Mouse (Mus musculus): ENCODE measurements at regions not wholly inside any gene's neighbourhood (a gene's known extent, or its start where the extent isn't known, plus 50 kb on each side); places are given as distances from the start of the nearest gene placed in this dataset.

DNA sequence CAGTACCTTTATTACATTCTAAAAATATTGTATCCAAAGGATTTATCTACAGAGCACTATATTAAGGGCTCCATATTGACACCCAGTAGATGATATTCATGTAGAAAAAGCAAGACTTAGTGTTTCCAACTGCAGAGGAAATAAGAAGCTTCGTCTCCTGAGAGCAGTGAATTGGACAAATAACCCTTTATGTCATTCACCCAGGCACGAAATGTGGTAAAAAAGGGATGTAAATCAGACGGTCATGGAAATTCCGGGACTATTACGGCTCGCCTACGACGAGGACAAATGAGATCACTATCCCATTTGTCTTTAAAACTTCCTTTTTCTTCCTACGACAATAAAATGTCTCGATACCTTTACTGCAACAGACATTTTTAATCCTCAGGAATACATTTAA is 104.8 kb upstream of the E2f7 start:
- H3K36me3 ChIP-seq (ENCODE audit: control insufficient read depth, insufficient read depth, low read length), result no peaks in the 10 kb centered on the region
- H3K4me2 ChIP-seq (ENCODE audit: low read depth, low read length), result no peak overlapping the region
- no peaks in the 10 kb centered on the region for H3K27me3 ChIP-seq (replicated peaks; ENCODE audit: control insufficient read depth, insufficient read depth, low read length)
- no peak for ATAC-seq
- 67% methylated on average over 10 of the region's 10 CpGs for WGBS
- H3K9ac ChIP-seq (ENCODE audit: low read depth, low read length), result no peak overlapping the region
- no peak overlapping the region for H3K27ac ChIP-seq (ENCODE audit: low read length)
- H3K4me1 ChIP-seq (ENCODE audit: control insufficient read depth, insufficient read depth, low read length), result no peaks in the 10 kb centered on the region
- H3K9me3 ChIP-seq (ENCODE audit: control insufficient read depth, low read length), result no peaks in the 10 kb centered on the region
- H3K4me3 ChIP-seq (ENCODE audit: low read length), result no peak overlapping the region

DNA sequence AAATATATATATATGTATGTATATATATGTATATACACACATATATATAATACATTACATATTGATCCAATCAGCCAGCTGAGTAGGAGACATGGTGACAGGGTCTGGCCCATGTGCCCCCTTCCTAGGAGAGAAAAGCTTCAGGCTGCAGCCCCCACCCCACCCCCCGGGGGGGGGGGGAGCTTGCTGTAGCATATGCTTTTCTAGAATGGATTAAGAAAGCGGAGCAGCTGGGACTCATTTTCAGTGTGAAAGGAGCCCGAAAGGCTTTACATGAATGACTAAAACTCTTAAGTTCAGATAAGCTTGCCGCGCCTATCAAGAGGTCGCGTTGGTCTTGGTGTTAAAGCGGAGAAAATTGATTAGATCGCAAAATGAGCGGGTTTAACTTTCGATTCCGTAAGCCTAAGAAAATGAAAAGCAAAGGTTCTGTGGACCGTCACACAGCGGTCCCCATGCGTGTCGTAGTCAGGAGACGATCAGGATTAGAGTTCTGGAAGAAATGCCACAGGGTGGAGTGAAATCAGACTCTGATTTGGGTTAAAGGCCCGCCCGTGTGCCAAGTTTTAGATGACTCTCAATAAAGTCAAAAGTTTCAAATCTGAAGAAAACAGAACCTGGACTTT is 103.1 kb upstream of the E2f7 start:
- no peaks in the 10 kb centered on the region for H3K36me3 ChIP-seq (ENCODE audit: control insufficient read depth, insufficient read depth, low read length)
- H3K27me3 ChIP-seq (replicated peaks; ENCODE audit: control insufficient read depth, insufficient read depth, low read length), result no peaks in the 10 kb centered on the region
- no peaks in the 10 kb centered on the region for H3K4me1 ChIP-seq (ENCODE audit: control insufficient read depth, insufficient read depth, low read length)
- no peak overlapping the region for H3K9ac ChIP-seq (ENCODE audit: low read depth, low read length)
- ATAC-seq, result no peak
- H3K9me3 ChIP-seq (ENCODE audit: control insufficient read depth, low read length), result no peaks in the 10 kb centered on the region
- H3K4me3 ChIP-seq (ENCODE audit: low read length), result no peak overlapping the region
- H3K27ac ChIP-seq (ENCODE audit: low read length), result no peak overlapping the region
- 87% methylated on average over 19 of the region's 19 CpGs for WGBS
- no peak overlapping the region for H3K4me2 ChIP-seq (ENCODE audit: low read depth, low read length)

DNA sequence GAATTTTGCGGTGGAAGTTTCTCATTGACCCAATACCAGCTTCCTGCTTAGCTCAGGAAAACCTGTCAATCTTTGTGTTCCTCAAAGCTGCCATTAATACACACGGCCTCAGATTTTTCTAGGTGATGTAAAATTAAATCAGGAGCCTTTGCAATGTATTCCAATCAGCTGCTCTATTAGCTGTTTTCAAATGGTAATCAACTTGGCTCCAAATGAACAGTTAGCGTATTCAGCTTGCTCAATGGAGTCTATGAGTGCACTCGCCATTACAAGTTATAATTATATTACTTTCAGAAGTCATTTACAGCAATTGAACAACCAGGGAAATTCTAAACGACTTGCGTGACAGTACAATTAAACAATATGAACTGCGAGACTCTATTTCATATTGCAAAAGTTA is 97.6 kb upstream of the E2f7 start:
- 83% methylated on average over 7 of the region's 7 CpGs for WGBS
- H3K4me1 ChIP-seq (ENCODE audit: control insufficient read depth, insufficient read depth, low read length), result no peaks in the 10 kb centered on the region

DNA sequence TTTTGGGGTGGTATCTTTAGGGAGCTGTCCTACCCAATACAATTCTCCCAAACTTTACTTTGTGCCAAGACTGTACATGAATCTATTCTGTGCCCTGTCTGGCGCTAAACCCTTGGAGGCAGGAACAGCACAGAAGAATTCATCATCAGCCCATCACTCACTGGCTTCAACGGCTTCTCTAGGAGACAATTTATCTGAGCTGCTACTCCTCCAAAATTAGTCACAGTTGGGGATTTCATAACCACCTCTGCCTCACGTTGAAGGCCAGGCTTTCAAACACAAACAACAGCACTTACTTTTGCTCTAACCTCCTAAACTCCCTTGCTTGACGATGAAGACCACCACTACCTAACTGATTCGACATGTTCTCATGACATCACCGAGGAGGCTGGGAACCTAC is 95.1 kb upstream of the E2f7 start:
- 68% methylated on average over 6 of the region's 6 CpGs for WGBS
- Histone ChIP-seq H3K27me3 (replicated peaks; ENCODE audit: control insufficient read depth, insufficient read depth, low read length) (no peaks in the 10 kb centered on the region), H3K9me3 (ENCODE audit: control insufficient read depth, low read length) (no peaks in the 10 kb centered on the region), H3K4me2 (ENCODE audit: low read depth, low read length) (no peak overlapping the region), H3K9ac (ENCODE audit: low read depth, low read length) (no peak overlapping the region), H3K27ac (ENCODE audit: low read length) (no peak overlapping the region), H3K4me1 (ENCODE audit: control insufficient read depth, insufficient read depth, low read length) (no peaks in the 10 kb centered on the region), H3K4me3 (ENCODE audit: low read length) (no peak overlapping the region), H3K36me3 (ENCODE audit: control insufficient read depth, insufficient read depth, low read length) (no peaks in the 10 kb centered on the region)
- no peak for ATAC-seq

More for the DNA sequence above, 97.6 kb upstream of the E2f7 start:
- no peak for ATAC-seq
- no peak overlapping the region for H3K4me2 ChIP-seq (ENCODE audit: low read depth, low read length)
- H3K4me3 ChIP-seq (ENCODE audit: low read length), result no peak overlapping the region
- no peak overlapping the region for H3K27ac ChIP-seq (ENCODE audit: low read length)
- H3K27me3 ChIP-seq (replicated peaks; ENCODE audit: control insufficient read depth, insufficient read depth, low read length), result no peaks in the 10 kb centered on the region
- H3K9ac ChIP-seq (ENCODE audit: low read depth, low read length), result no peak overlapping the region
- no peaks in the 10 kb centered on the region for H3K9me3 ChIP-seq (ENCODE audit: control insufficient read depth, low read length)
- no peaks in the 10 kb centered on the region for H3K36me3 ChIP-seq (ENCODE audit: control insufficient read depth, insufficient read depth, low read length)

DNA sequence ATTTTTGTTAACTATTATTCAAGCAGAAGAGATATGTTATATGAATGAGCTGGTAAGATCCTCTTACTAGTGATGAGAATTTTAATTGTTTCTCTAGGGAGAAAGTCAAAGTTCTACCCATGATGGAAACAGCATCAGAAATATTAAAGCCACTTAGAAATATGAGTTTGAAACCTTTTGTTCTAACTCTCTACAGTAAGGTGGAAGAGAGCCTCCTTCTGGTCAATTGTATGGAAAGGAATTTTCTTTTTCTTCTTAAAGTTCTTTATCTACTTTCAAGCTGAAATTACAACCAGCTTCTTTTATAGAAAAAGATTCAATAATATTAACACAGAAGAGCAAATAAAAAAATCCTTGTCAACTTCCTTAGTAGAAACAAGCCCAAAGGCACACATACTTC is 94.4 kb upstream of the E2f7 start:
- H3K36me3 ChIP-seq (ENCODE audit: control insufficient read depth, insufficient read depth, low read length), result no peaks in the 10 kb centered on the region
- H3K27me3 ChIP-seq (replicated peaks; ENCODE audit: control insufficient read depth, insufficient read depth, low read length), result no peaks in the 10 kb centered on the region
- H3K4me3 ChIP-seq (ENCODE audit: low read length), result no peak overlapping the region
- no peak overlapping the region for H3K27ac ChIP-seq (ENCODE audit: low read length)
- no peaks in the 10 kb centered on the region for H3K4me1 ChIP-seq (ENCODE audit: control insufficient read depth, insufficient read depth, low read length)
- ATAC-seq, result no peak
- no peak overlapping the region for H3K4me2 ChIP-seq (ENCODE audit: low read depth, low read length)
- H3K9ac ChIP-seq (ENCODE audit: low read depth, low read length), result no peak overlapping the region
- H3K9me3 ChIP-seq (ENCODE audit: control insufficient read depth, low read length), result no peaks in the 10 kb centered on the region

DNA sequence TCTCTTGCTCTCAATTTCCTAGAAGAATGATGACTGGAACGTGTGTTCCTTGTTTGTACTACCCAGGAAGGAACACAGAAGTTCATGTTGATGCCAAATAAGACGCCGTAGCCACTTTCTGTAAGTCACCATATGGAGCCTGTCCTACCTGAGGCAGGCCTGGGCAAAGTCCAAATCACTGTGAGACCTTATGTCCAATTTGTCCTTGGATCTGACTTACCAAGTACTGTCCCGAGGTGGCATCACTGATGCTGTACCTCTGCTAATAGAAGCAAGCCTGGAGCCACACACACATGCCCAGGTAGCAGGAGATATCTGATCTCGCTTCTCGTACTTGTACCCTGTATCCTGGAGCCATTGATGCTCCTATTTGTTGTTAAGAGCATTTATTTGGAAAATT is 91.2 kb upstream of the E2f7 start:
- WGBS, result 77% methylated on average over 6 of the region's 6 CpGs
- ATAC-seq, result no peak
- H3K4me1 ChIP-seq (ENCODE audit: control insufficient read depth, insufficient read depth, low read length), result no peaks in the 10 kb centered on the region
- H3K27ac ChIP-seq (ENCODE audit: low read length), result no peak overlapping the region
- H3K27me3 ChIP-seq (replicated peaks; ENCODE audit: control insufficient read depth, insufficient read depth, low read length), result no peaks in the 10 kb centered on the region
- H3K4me2 ChIP-seq (ENCODE audit: low read depth, low read length), result no peak overlapping the region
- H3K9ac ChIP-seq (ENCODE audit: low read depth, low read length), result no peak overlapping the region
- H3K36me3 ChIP-seq (ENCODE audit: control insufficient read depth, insufficient read depth, low read length), result no peaks in the 10 kb centered on the region
- H3K4me3 ChIP-seq (ENCODE audit: low read length), result no peak overlapping the region
- H3K9me3 ChIP-seq (ENCODE audit: control insufficient read depth, low read length), result no peaks in the 10 kb centered on the region

DNA sequence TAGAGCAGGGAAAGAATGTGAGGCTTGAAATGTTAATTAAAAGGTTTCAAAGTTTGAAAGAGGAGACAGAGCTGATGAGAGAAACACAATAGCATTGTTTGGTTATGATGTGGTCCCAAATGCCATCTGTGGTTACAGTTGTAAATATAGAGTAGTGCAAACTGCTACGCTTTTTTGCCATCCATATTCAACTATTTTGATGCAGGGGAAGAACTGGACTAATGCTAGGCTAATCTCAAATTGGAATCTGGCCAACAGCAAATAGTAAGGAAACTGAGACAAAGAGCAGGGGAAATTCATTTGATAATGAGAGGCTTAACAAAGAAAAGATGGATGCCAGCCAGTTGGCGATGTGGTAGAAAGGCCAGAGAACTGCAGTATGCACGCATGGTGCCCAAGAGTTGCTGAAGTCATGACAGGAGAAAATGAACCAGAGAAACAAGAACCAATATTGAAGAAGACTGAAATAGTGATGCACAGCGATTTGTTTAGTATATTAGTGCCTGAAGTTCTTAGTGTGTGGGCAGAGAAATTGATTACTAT is 87.0 kb upstream of the E2f7 start:
- no peak for ATAC-seq

DNA sequence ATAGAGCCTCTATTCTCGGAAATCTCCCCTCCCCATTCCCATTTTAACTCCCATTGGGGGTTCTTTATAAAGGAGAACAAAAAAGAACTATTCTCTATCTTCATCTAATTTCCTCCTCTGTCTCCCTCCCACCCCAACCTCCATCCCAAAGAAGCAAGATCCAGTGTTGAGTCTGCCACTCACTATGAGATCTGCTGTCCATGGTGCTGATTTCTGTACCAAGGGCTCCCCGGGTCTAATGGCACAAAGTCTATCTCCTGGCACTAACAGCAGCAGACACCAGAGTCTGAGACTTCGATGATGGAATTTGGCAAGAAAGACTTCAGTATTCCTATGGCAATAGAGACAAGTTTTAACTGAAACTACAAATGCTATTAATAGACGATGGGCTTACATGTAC is 68.7 kb upstream of the E2f7 start:
- ATAC-seq, result no peak
- Histone ChIP-seq H3K4me3 (ENCODE audit: low read length) (no peak overlapping the region), H3K36me3 (ENCODE audit: control insufficient read depth, insufficient read depth, low read length) (no peaks in the 10 kb centered on the region), H3K9ac (ENCODE audit: low read depth, low read length) (no peak overlapping the region), H3K4me1 (ENCODE audit: control insufficient read depth, insufficient read depth, low read length) (no peaks in the 10 kb centered on the region), H3K4me2 (ENCODE audit: low read depth, low read length) (no peak overlapping the region), H3K9me3 (ENCODE audit: control insufficient read depth, low read length) (no peaks in the 10 kb centered on the region), H3K27ac (ENCODE audit: low read length) (no peak overlapping the region), H3K27me3 (replicated peaks; ENCODE audit: control insufficient read depth, insufficient read depth, low read length) (no peaks in the 10 kb centered on the region)
- WGBS, result 66% methylated on average over 4 of the region's 4 CpGs

More for the DNA sequence above, 87.0 kb upstream of the E2f7 start:
- Histone ChIP-seq H3K36me3 (ENCODE audit: control insufficient read depth, insufficient read depth, low read length) (no peaks in the 10 kb centered on the region), H3K9ac (ENCODE audit: low read depth, low read length) (no peak overlapping the region), H3K9me3 (ENCODE audit: control insufficient read depth, low read length) (no peaks in the 10 kb centered on the region), H3K27me3 (replicated peaks; ENCODE audit: control insufficient read depth, insufficient read depth, low read length) (no peaks in the 10 kb centered on the region), H3K27ac (ENCODE audit: low read length) (no peak overlapping the region), H3K4me3 (ENCODE audit: low read length) (no peak overlapping the region), H3K4me2 (ENCODE audit: low read depth, low read length) (no peak overlapping the region), H3K4me1 (ENCODE audit: control insufficient read depth, insufficient read depth, low read length) (no peaks in the 10 kb centered on the region)
- WGBS, result 80% methylated on average over 4 of the region's 4 CpGs

All from intestine, embryonic 16.5 days (tissue).